Mouse (Mus musculus) forebrain, postnatal 0 days (tissue): ENCODE measurements around the gene Eya3. TPM values are rescaled to one million over a fixed set of nuclear protein-coding genes. Genes with fewer than 3 reads are reported as not detected.
"Not testable (repeated sequence)": the region's sequence is repeated elsewhere in the genome, so short reads cannot be mapped to it uniquely, and the experiment has no call there.

Experiments
- ATAC-seq: fragments of 200-750 bp; cut with Nextera tagmentation; 2 replicates; pipeline ENCODE4 v1.8.0; 2017; ENCODE audit warnings: mild to moderate bottlenecking, moderate library complexity
- DNase-seq: peaks from one replicate; pipeline ENCODE4 v3.0.0-alpha.2; 2015
- H3K27ac ChIP-seq: fragments of 300-500 bp; sonication (generic); 2 replicates; pipeline ENCODE4 v1.5.1; 2014; ENCODE audit warnings: low read depth, mild to moderate bottlenecking, antibody characterized with exemption, low read length, moderate library complexity, mixed read lengths
- H3K27me3 ChIP-seq: fragments of 300-500 bp; sonication (generic); 2 replicates; pipeline ENCODE4 v1.6.1; 2014; ENCODE audit warnings: mild to moderate bottlenecking, low read length, mixed read lengths; ENCODE audit not compliant: insufficient read depth
- H3K36me3 ChIP-seq: fragments of 300-500 bp; sonication (generic); 2 replicates; pipeline ENCODE4 v1.6.1; 2014; ENCODE audit warnings: mild to moderate bottlenecking, moderate library complexity; ENCODE audit not compliant: insufficient read depth
- H3K4me1 ChIP-seq: fragments of 300-500 bp; sonication (generic); 2 replicates; pipeline ENCODE4 v1.6.1; 2014; ENCODE audit warnings: antibody characterized with exemption; ENCODE audit not compliant: insufficient read depth
- H3K4me2 ChIP-seq: fragments of 300-500 bp; sonication (generic); 2 replicates; pipeline ENCODE4 v1.6.1; 2014; ENCODE audit warnings: low read depth, mild to moderate bottlenecking, moderate library complexity
- H3K4me3 ChIP-seq: fragments of 300-500 bp; sonication (generic); 2 replicates; pipeline ENCODE4 v1.5.1; 2014; ENCODE audit warnings: low read depth, low read length, mixed read lengths
- H3K9ac ChIP-seq: fragments of 300-500 bp; sonication (generic); 2 replicates; pipeline ENCODE4 v1.6.1; 2014; ENCODE audit warnings: mild to moderate bottlenecking
- H3K9me3 ChIP-seq: fragments of 300-500 bp; sonication (generic); 2 replicates; pipeline ENCODE4 v1.6.1; 2016; ENCODE audit warnings: low read length
- CTCF ChIP-seq: sonication (generic); IDR thresholded peaks from 2 replicates; pipeline ENCODE4 v1.5.1; 2016; ENCODE audit warnings: antibody characterized with exemption, control low read depth, low read depth
- WGBS: fragments of 180-500 bp; shearing (Covaris S2); extraction: QIAGEN DNeasy Blood & Tissue Kit; methylation state at CpG from one replicate; pipeline ENCODE4 v1.1.7; 2014; 5-methylcytosine and 5-hydroxymethylcytosine counted together
- polyA plus RNA-seq: library from polyadenylated mRNA; unstranded; fragments of >200 nt; fragmentation: Nextera tagmentation; extraction: Ambion mirVana; gene quantifications from 2 replicates; pipeline ENCODE4 v1.2.1, GENCODE M21; 2015
- total RNA-seq: library from RNA; depleted of rRNA; stranded (reverse); fragments of >200 nt; gene quantifications from 2 replicates; pipeline ENCODE4 v1.2.3, GENCODE M21; 2014

Eya3 gene
- total and polyA plus RNA-seq, 2 experiments from 2014 or later, result 7.2 to 21.8 TPM

GRCm38 (mm10) chr4:132752992-132753391, 114.2 kb downstream of the Eya3 start:
- no peak for DNase-seq
- Histone ChIP-seq H3K9me3 (no peaks in the 10 kb centered on the region), H3K4me1 (no peaks in the 10 kb centered on the region), H3K36me3 (no peaks in the 10 kb centered on the region), H3K4me2 (no peak overlapping the region), H3K9ac (no peak overlapping the region), H3K27me3 (no peaks in the 10 kb centered on the region; the same call in none of the 2 replicates), H3K4me3 (no peak overlapping the region), H3K27ac (no peak overlapping the region)
- WGBS, result 69% methylated on average over 6 of the region's 6 CpGs
- no peak for TF ChIP-seq CTCF
- no peak for ATAC-seq

GRCm38 (mm10) chr4:132756974-132757373, 118.2 kb downstream of the Eya3 start, which contains the start of gene Smpdl3b:
Gene Smpdl3b, minus strand, starts transcription at chr4:132757252.
- Histone ChIP-seq H3K4me1 (no peaks in the 10 kb centered on the region), H3K4me2 (peak within 1 kb of the TSS; percentile 90)

GRCm38 (mm10) chr4:132757633-132758351, 119.0 kb downstream of the Eya3 start:
- 87% methylated on average over 7 of the region's 7 CpGs for WGBS
- Histone ChIP-seq H3K9ac (no peak overlapping the region), H3K4me3 (no peak overlapping the region), H3K36me3 (no peaks in the 10 kb centered on the region), H3K4me1 (no peaks in the 10 kb centered on the region), H3K9me3 (no peaks in the 10 kb centered on the region), H3K27ac (no peak overlapping the region), H3K4me2 (no peak overlapping the region), H3K27me3 (no peaks in the 10 kb centered on the region; the same call in none of the 2 replicates)
- no peak for ATAC-seq
- no peak for TF ChIP-seq CTCF
- DNase-seq, result no peak

More at GRCm38 (mm10) chr4:132756974-132757373, 118.2 kb downstream of the Eya3 start, which contains the start of gene Smpdl3b:
- Histone ChIP-seq H3K4me3 (peak within 1 kb of the TSS; percentile 42), H3K9me3 (no peaks in the 10 kb centered on the region), H3K36me3 (no peaks in the 10 kb centered on the region), H3K27ac (no peak within 1 kb of the TSS), H3K27me3 (no peaks in the 10 kb centered on the region; the same call in none of the 2 replicates), H3K9ac (peak within 1 kb of the TSS; percentile 44)
- ATAC-seq (peak; percentile 93), DNase-seq (peak; percentile 76)
- under 1% methylated on average over 22 of the region's 22 CpGs for WGBS
- peak; percentile 72 for TF ChIP-seq CTCF

GRCm38 (mm10) chr4:132760296-132760695, 121.5 kb downstream of the Eya3 start:
- 73% methylated on average over 3 of the region's 3 CpGs for WGBS
- Histone ChIP-seq H3K9me3 (no peaks in the 10 kb centered on the region), H3K4me2 (no peak overlapping the region), H3K27ac (no peak overlapping the region), H3K36me3 (no peaks in the 10 kb centered on the region), H3K9ac (no peak overlapping the region), H3K4me3 (no peak overlapping the region), H3K4me1 (no peaks in the 10 kb centered on the region), H3K27me3 (no peaks in the 10 kb centered on the region; the same call in none of the 2 replicates)
- no peak for DNase-seq
- no peak for TF ChIP-seq CTCF
- no peak for ATAC-seq

- Histone ChIP-seq H3K4me2 (no peak overlapping the region), H3K9ac (no peak overlapping the region), H3K9me3 (no peaks in the 10 kb centered on the region), H3K4me1 (no peaks in the 10 kb centered on the region), H3K4me3 (no peak overlapping the region), H3K36me3 (no peaks in the 10 kb centered on the region), H3K27me3 (no peaks in the 10 kb centered on the region; the same call in 1 of the 2 replicates), H3K27ac (no peak overlapping the region)
- DNase-seq (no peak), ATAC-seq (no peak)
- 87% methylated on average over 6 of the region's 6 CpGs for WGBS
- no peak for TF ChIP-seq CTCF
Observed at GRCm38 (mm10) chr4:132762602-132763001, 123.8 kb downstream of the Eya3 start.

GRCm38 (mm10) chr4:132763125-132763524, 124.3 kb downstream of the Eya3 start:
- H3K9me3 ChIP-seq, H3K27ac ChIP-seq, DNase-seq, H3K4me3 ChIP-seq, H3K9ac ChIP-seq, H3K27me3 ChIP-seq, ATAC-seq, H3K4me2 ChIP-seq, H3K4me1 ChIP-seq, H3K36me3 ChIP-seq: not testable (repeated sequence)
- WGBS, result 92% methylated on average over 3 of the region's 3 CpGs
